Mouse (Mus musculus): ENCODE data around the gene Dnajc15. TPM values are rescaled to one million over a fixed set of nuclear protein-coding genes. Genes with fewer than 3 reads are reported as not detected.

Dnajc15 gene
- total RNA-seq, 2 experiments from 2014 or later, result 199 to 217 TPM

- no peak for DNase-seq
These were observed 80.5 kb downstream of the Dnajc15 start for GRCm38 (mm10) chr14:77794285-77794949.

- DNase-seq, result no peak
These were observed 81.9 kb downstream of the Dnajc15 start for GRCm38 (mm10) chr14:77792998-77793397.

GRCm38 (mm10) chr14:77783217-77783616 lies 91.7 kb downstream of the Dnajc15 start:
- no peak for DNase-seq

GRCm38 (mm10) chr14:77777365-77777764 lies 97.6 kb downstream of the Dnajc15 start:
- no peak for DNase-seq

GRCm38 (mm10) chr14:77776005-77776531 lies 98.9 kb downstream of the Dnajc15 start:
- no peak for DNase-seq

GRCm38 (mm10) chr14:77773331-77773730 lies 101.6 kb downstream of the Dnajc15 start:
- no peak for DNase-seq

GRCm38 (mm10) chr14:77771626-77772025 lies 103.3 kb downstream of the Dnajc15 start:
- DNase-seq, result no peak

Other genes with a start within 250 kb of the Dnajc15 start
- under 1 TPM; 0.54 to 0.67 TPM for gene Epsti1, start 29.1 kb upstream of the Dnajc15 start, total RNA-seq (2021)
- under 1 TPM; 0.27 to 0.79 TPM for gene Fam216b, start 213.9 kb upstream of the Dnajc15 start, total RNA-seq (2021)

All from heart, postnatal 4 days (tissue).